Comparison of ENCODE assay signal across 12 mouse cellular contexts in genomic region chr4:79052723-79053122, GRCm38 (mm10).
DNase-seq lines count a peak whose midpoint lies in the region; ATAC-seq and TF ChIP-seq lines count a peak whose summit lies in the region.
"Had no signal": no experiment of that assay in that cellular context is flagged by ENCODE, and none has a peak within 500 bp of the region (broad histone marks: within the 10 kb centered on the region; RNA-seq: fewer than 3 reads in every experiment).

No protein-coding gene starts in this region.

- H3K9me3 ChIP-seq in kidney, postnatal 0 days (replicated peaks; ENCODE audit: low read length) = no peaks in the 10 kb centered on the region
- H3K9me3 ChIP-seq in embryonic facial prominence, embryonic 14.5 days (ENCODE audit: control insufficient read depth, low read length) = no peaks in the 10 kb centered on the region
- H3K9me3 ChIP-seq: heart, embryonic 15.5 days; limb, embryonic 12.5 days had no signal

- H3K9ac ChIP-seq in kidney, postnatal 0 days (ENCODE audit: low read depth, low read length) = no peak overlapping the region
- no peak overlapping the region for H3K9ac ChIP-seq in embryonic facial prominence, embryonic 14.5 days (ENCODE audit: low read depth, low read length)
- H3K9ac ChIP-seq: heart, embryonic 15.5 days; limb, embryonic 12.5 days had no signal

- H3K27ac ChIP-seq in kidney, postnatal 0 days = no peak overlapping the region
- H3K27ac ChIP-seq in embryonic facial prominence, embryonic 14.5 days (replicated peaks; ENCODE audit: low read depth, low read length) = no peak overlapping the region
- H3K27ac ChIP-seq: heart, embryonic 15.5 days; limb, embryonic 12.5 days had no signal

- DNase-seq in kidney, postnatal 0 days (ENCODE audit: low spot score) = peak; percentile 27
- DNase-seq in kidney, postnatal 4 days = no peak
- peak; percentile 40 for DNase-seq in embryonic facial prominence, embryonic 14.5 days (ENCODE audit: low spot score)
- DNase-seq in layer of hippocampus, postnatal 14 days (ENCODE audit: low spot score in 2 of 2) = peak; percentile 34 to 54
- DNase-seq in right cerebral cortex, postnatal 25 days = peak; percentile 44
- DNase-seq in adrenal gland, adult 18-20 months (ENCODE audit: low spot score in 2 of 2) = no peak
- no peak for DNase-seq in adrenal gland, postnatal 36 days
- DNase-seq in heart, postnatal 36 days = no peak
- DNase-seq: cerebellum, adult 9-10 months; thymus, postnatal 25 days had no signal

- no peak overlapping the region for H3K4me3 ChIP-seq in kidney, postnatal 0 days (replicated peaks; ENCODE audit: low read depth, low read length)
- no peak overlapping the region for H3K4me3 ChIP-seq in embryonic facial prominence, embryonic 14.5 days (ENCODE audit: low read depth, low read length)
- H3K4me3 ChIP-seq: heart, embryonic 15.5 days; limb, embryonic 12.5 days had no signal

- peak; percentile 57 for TF ChIP-seq CTCF in kidney, postnatal 0 days (IDR thresholded peaks at IDR 0.05; ENCODE audit: low read depth)

- no peaks in the 10 kb centered on the region for H3K4me1 ChIP-seq in kidney, postnatal 0 days (replicated peaks; ENCODE audit: insufficient read depth, low read length)
- no peaks in the 10 kb centered on the region for H3K4me1 ChIP-seq in embryonic facial prominence, embryonic 14.5 days (ENCODE audit: control insufficient read depth, insufficient read depth, low read length)
- H3K4me1 ChIP-seq: heart, embryonic 15.5 days; limb, embryonic 12.5 days had no signal

- H3K4me2 ChIP-seq in kidney, postnatal 0 days (ENCODE audit: low read length) = no peak overlapping the region
- no peak overlapping the region for H3K4me2 ChIP-seq in embryonic facial prominence, embryonic 14.5 days (ENCODE audit: low read depth, low read length)
- H3K4me2 ChIP-seq: heart, embryonic 15.5 days; limb, embryonic 12.5 days had no signal

- 52% methylated on average over 5 of the region's 5 CpGs for WGBS in kidney, postnatal 0 days
- 53% methylated on average over 5 of the region's 5 CpGs for WGBS in embryonic facial prominence, embryonic 14.5 days

- no peak for ATAC-seq in kidney, postnatal 0 days (replicated peaks; ENCODE audit: low FRiP score, low read depth)
- no peak for ATAC-seq in embryonic facial prominence, embryonic 14.5 days (ENCODE audit: low read depth)

- no peaks in the 10 kb centered on the region for H3K36me3 ChIP-seq in kidney, postnatal 0 days (ENCODE audit: insufficient read depth, low read length)
- no peaks in the 10 kb centered on the region for H3K36me3 ChIP-seq in embryonic facial prominence, embryonic 14.5 days (ENCODE audit: control insufficient read depth, insufficient read depth, low read length)
- H3K36me3 ChIP-seq: heart, embryonic 15.5 days; limb, embryonic 12.5 days had no signal

- H3K27me3 ChIP-seq in kidney, postnatal 0 days (ENCODE audit: insufficient read depth, low read length) = no peaks in the 10 kb centered on the region
- no peaks in the 10 kb centered on the region for H3K27me3 ChIP-seq in embryonic facial prominence, embryonic 14.5 days (replicated peaks; ENCODE audit: control insufficient read depth, insufficient read depth, low read length)
- H3K27me3 ChIP-seq: heart, embryonic 15.5 days; limb, embryonic 12.5 days had no signal

- intact Hi-C loops in heart, postnatal 36 days (cut with DNase I) = no loop called here

Comparison
In these comparisons a context has a peak if more than half of its experiments do, and no peak if none do; other contexts are left out.
1. DNase-seq: peak in kidney, postnatal 0 days (single experiment), embryonic facial prominence, embryonic 14.5 days (single experiment), layer of hippocampus, postnatal 14 days (2 of 2) and right cerebral cortex, postnatal 25 days (single experiment); none in kidney, postnatal 4 days (0 of 2), adrenal gland, adult 18-20 months (0 of 2), adrenal gland, postnatal 36 days (0 of 2) and heart, postnatal 36 days (0 of 2).